Mouse (Mus musculus) intestine, embryonic 14.5 days (tissue): ENCODE results near the gene Irf3. TPM values are rescaled to one million over a fixed set of nuclear protein-coding genes. Genes with fewer than 3 reads are reported as not detected.
"Not testable (repeated sequence)": the region's sequence is repeated elsewhere in the genome, so short reads cannot be mapped to it uniquely, and the experiment has no call there.

ENCODE experiments used
- ATAC-seq: fragments of 200-750 bp; cut with Nextera tagmentation; replicated peaks from 2 replicates; pipeline ENCODE4 v1.8.0; 2017; ENCODE audit warnings: low read depth, moderate number of reproducible peaks, moderate TSS enrichment, moderate library complexity; ENCODE audit not compliant: low FRiP score, low TSS enrichment
- DNase-seq: peaks from one replicate; pipeline ENCODE4 v3.0.0-alpha.2; 2018; ENCODE audit warnings: low spot score
- H3K27ac ChIP-seq: fragments of 300-500 bp; sonication (generic); 2 replicates; pipeline ENCODE4 v1.5.1; 2014; ENCODE audit warnings: low read depth, mild to moderate bottlenecking, control low read depth
- H3K27me3 ChIP-seq: fragments of 300-500 bp; sonication (generic); replicated peaks from 2 replicates; pipeline ENCODE4 v1.6.1; 2014; ENCODE audit warnings: low read length, control low read depth; ENCODE audit not compliant: control insufficient read depth, insufficient read depth
- H3K36me3 ChIP-seq: fragments of 300-500 bp; sonication (generic); 2 replicates; pipeline ENCODE4 v1.6.1; 2014; ENCODE audit warnings: low read length, control low read depth; ENCODE audit not compliant: control insufficient read depth, insufficient read depth
- H3K4me1 ChIP-seq: fragments of 300-500 bp; sonication (generic); replicated peaks from 2 replicates; pipeline ENCODE4 v1.6.1; 2014; ENCODE audit warnings: low read length, control low read depth, mixed read lengths; ENCODE audit not compliant: control insufficient read depth, insufficient read depth
- H3K4me2 ChIP-seq: fragments of 300-500 bp; sonication (generic); 2 replicates; pipeline ENCODE4 v1.6.1; 2014; ENCODE audit warnings: low read length
- H3K4me3 ChIP-seq: fragments of 300-500 bp; sonication (generic); 2 replicates; pipeline ENCODE4 v1.5.1; 2014; ENCODE audit warnings: low read depth, low read length, control low read depth, mixed read lengths
- H3K9ac ChIP-seq: fragments of 300-500 bp; sonication (generic); 2 replicates; pipeline ENCODE4 v1.6.1; 2014; ENCODE audit warnings: mild to moderate bottlenecking, low read length
- H3K9me3 ChIP-seq: fragments of 300-500 bp; sonication (generic); 2 replicates; pipeline ENCODE4 v1.6.1; 2016; ENCODE audit warnings: low read length, control low read depth; ENCODE audit not compliant: control insufficient read depth
- WGBS: fragments of 180-500 bp; shearing (Covaris S2); extraction: QIAGEN DNeasy Blood & Tissue Kit; methylation state at CpG from one replicate; pipeline ENCODE4 v1.1.7; 2014; 5-methylcytosine and 5-hydroxymethylcytosine counted together
- polyA plus RNA-seq: library from polyadenylated mRNA; unstranded; fragments of >200 nt; fragmentation: Nextera tagmentation; extraction: Ambion mirVana; gene quantifications from 2 replicates; pipeline ENCODE4 v1.2.1, GENCODE M21; 2014

Irf3 gene
- polyA plus RNA-seq, 1 experiment from 2014 or later = 91.7 TPM

DNA sequence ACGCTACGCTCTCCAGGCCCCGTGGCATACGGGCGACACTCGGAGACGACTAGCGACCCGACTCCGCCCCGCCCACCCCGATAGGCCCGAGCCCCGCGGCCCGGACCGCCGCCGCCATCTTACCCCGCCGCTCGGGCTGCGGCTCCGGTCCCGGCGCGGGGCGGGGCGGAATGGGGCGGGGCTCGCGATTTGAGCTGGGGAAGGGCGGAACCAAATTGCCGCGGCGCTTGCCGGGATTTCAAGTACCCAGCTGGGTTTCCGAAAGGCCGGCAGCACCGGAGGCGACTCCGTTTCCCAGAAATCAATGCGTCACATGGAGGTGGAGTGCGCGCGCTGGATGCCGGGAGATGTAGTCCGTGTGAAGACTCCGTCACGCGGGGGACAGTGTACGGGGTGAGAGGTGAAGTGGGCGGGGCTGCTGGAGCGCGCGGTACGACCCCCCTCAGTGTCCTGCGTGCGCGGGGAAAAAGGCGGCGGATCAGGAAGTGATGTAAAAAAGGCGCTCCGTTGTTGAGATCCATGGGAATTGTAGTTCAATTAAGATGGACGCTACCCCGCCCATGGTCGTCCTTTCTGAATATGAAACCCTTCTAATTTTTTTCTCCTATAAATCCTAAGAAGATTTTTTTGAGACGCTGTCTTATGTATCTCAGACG, 18.6 kb downstream of the Irf3 start, which contains the start of gene Scaf1:
Gene Scaf1, minus strand, starts transcription at position 407 of the 656 bp plus-strand sequence.
- Histone ChIP-seq H3K27ac (peak within 1 kb of the TSS; percentile 95), H3K4me2 (peak within 1 kb of the TSS; percentile 64), H3K27me3 (no peaks in the 10 kb centered on the region), H3K36me3 (peaks cover 30% of the 10 kb centered on the region), H3K9me3 (no peaks in the 10 kb centered on the region), H3K4me1 (peaks cover 18% of the 10 kb centered on the region), H3K4me3 (peak within 1 kb of the TSS; percentile 99), H3K9ac (peak within 1 kb of the TSS; percentile 96)
- peak; percentile 81 for ATAC-seq
- DNase-seq = peak; percentile 98
- WGBS = under 1% methylated on average over 69 of the region's 69 CpGs

DNA sequence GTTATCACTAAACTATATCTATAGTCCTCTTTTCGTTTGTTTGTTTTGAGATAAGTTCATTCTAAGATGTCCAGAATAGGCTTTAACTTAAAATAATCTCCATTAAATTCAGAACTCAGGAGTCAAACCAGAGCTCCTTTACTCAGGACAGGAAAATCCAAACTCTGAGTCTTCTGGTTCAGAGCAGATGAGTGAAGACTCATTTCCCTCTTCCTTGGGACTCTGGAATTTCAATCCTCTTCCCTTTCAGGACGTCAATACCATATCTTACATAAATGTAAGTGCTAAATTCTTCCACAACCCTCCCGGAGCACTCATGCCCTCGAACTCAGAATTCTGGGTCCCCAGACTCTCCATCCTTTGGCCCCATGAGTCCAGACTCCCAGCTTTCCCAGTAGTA, 19.3 kb downstream of the Irf3 start:
- DNase-seq = no peak
- peak overlapping the region; percentile 39 for H3K9ac ChIP-seq
- H3K27me3 ChIP-seq = no peaks in the 10 kb centered on the region
- H3K4me2 ChIP-seq = peak overlapping the region; percentile 50
- no peaks in the 10 kb centered on the region for H3K9me3 ChIP-seq
- 1% methylated on average over 4 of the region's 4 CpGs for WGBS
- H3K4me1 ChIP-seq = peaks cover 18% of the 10 kb centered on the region
- peaks cover 24% of the 10 kb centered on the region for H3K36me3 ChIP-seq
- peak overlapping the region; percentile 95 for H3K27ac ChIP-seq
- no peak for ATAC-seq
- peak overlapping the region; percentile 99 for H3K4me3 ChIP-seq

DNA sequence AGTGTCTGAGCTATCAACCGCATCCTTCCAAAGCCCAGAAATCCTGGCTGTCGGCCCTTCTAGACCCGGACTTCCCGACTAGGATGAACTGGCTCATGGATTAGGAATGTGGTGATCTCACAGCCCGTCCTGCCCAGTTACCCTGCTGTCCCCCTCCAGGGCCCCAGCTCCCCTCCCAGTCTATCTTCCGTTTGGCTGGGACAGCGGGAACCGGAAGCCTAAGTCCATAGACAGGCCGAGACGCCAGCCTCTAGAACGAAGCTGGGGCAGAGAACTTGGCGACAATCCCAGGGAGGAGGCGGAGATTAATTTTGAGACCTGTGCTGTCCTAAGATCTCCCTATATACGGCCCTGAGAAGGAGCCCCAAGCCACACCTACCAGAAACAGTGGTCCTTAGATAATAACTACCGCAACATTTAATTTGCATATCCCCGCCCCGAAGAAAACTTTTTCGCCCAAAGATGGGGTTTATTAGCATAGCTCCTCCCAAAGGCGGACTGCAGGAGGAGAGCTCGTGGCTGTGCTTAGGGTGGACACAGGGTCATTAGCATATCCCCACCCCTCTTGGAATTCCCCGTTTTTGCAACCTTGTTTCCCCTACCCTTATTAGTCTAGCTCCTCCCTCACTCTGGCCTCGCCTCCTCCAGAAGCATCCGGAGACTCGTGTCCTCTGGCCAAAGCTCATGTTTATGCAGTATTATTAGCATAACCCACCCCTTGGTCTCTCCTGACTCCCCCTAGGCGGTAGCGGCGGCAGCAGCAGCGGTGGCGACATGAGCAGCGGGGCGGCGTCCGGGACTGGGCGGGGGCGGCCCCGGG, 20.0 kb downstream of the Irf3 start, which contains the start of gene Rras:
Gene Rras, plus strand, starts transcription at position 720 of the 820 bp plus-strand sequence.
- Histone ChIP-seq H3K4me2 (peak within 1 kb of the TSS; percentile 50), H3K4me3 (peak within 1 kb of the TSS; percentile 99), H3K27ac (peak within 1 kb of the TSS; percentile 95), H3K9me3 (no peaks in the 10 kb centered on the region), H3K27me3 (no peaks in the 10 kb centered on the region), H3K4me1 (peaks cover 18% of the 10 kb centered on the region), H3K9ac (peak within 1 kb of the TSS; percentile 39), H3K36me3 (peaks cover 17% of the 10 kb centered on the region)
- peak; percentile 95 for DNase-seq
- under 1% methylated on average over 36 of the region's 36 CpGs for WGBS
- ATAC-seq = peak; percentile 89

DNA sequence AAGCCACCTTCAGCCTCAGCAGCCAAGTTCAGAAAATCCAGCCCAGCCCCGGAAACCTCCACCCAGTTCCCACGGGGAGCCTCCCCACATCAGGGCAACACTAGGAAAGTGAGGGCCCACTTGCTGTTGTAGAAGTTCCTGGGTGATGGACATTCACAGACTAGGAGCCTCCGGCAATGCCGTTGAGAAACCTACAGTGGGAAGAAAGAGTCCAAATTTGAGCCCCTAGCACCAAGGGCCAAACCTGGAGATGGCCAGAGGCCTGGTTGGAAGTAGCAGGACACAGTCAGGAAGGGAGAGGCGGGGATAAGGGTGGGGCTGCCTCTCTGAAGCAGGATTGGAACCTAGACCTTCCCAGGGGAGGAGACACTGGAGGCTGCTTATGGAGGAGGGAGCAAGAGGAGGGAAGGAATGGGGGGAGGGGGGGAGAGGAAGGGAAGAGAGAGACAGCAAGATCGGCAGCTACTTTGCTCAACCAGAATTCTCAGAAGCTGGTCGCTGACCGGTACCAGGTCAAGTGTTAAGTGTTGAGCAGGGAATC, 21.7 kb downstream of the Irf3 start:
- Histone ChIP-seq H3K4me2 (peak overlapping the region; percentile 50), H3K4me1 (peaks cover 18% of the 10 kb centered on the region), H3K36me3 (0 out of 2 replicates have a peak, but pooled peaks cover under 1% of the 10 kb centered on the region), H3K9ac (no peak overlapping the region), H3K9me3 (no peaks in the 10 kb centered on the region), H3K27ac (peak overlapping the region; percentile 65; the same call in 1 of the 2 replicates), H3K4me3 (peak overlapping the region; percentile 99; the same call in 1 of the 2 replicates), H3K27me3 (no peaks in the 10 kb centered on the region)
- no peak for ATAC-seq
- no peak for DNase-seq
- 33% methylated on average over 8 of the region's 8 CpGs for WGBS

DNA sequence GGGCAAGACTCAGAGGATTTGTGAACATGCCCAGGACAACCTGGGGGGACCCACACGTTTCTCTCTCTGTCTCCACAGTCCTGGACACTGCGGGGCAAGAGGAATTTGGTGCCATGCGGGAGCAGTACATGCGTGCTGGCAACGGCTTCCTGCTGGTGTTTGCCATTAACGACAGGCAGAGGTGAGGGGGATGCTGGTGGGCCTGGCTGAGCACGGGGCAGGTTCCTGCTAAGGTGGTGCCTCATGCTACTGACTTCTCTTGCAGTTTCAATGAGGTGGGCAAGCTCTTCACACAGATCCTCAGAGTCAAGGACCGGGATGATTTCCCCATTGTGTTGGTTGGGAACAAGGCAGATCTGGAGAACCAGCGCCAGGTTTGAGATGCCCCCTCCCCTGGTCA, 22.8 kb downstream of the Irf3 start:
- Histone ChIP-seq H3K4me1 (peaks cover 12% of the 10 kb centered on the region), H3K4me2 (no peak overlapping the region), H3K36me3 (no peaks in the 10 kb centered on the region), H3K27ac (no peak overlapping the region), H3K27me3 (no peaks in the 10 kb centered on the region), H3K4me3 (no peak overlapping the region), H3K9me3 (no peaks in the 10 kb centered on the region), H3K9ac (no peak overlapping the region)
- ATAC-seq = no peak
- DNase-seq = no peak
- 74% methylated on average over 9 of the region's 9 CpGs for WGBS

DNA sequence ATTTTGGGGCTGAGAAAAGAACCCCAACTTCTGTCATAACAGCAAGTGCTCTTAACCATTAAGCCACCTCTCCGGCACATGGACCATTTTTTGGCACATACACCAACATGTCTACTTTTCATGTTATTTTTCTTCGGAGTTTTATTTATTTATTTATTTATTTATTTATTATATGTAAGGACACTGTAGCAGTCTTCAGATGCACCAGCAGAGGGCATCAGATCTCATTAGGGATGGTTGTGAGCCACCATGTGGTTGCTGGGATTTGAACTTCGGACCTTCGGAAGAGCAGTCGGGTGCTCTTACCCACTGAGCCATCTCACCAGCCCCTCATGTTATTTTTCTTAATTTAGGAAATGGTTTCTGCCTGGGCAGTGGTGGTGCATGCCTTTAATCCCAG, 26.3 kb downstream of the Irf3 start:
- H3K36me3 ChIP-seq = peaks cover 21% of the 10 kb centered on the region
- DNase-seq, H3K9me3 ChIP-seq, ATAC-seq, H3K4me2 ChIP-seq, H3K4me1 ChIP-seq, H3K9ac ChIP-seq, H3K27ac ChIP-seq, H3K27me3 ChIP-seq, H3K4me3 ChIP-seq: not testable (repeated sequence)
- WGBS = 76% methylated on average over 5 of the region's 5 CpGs

DNA sequence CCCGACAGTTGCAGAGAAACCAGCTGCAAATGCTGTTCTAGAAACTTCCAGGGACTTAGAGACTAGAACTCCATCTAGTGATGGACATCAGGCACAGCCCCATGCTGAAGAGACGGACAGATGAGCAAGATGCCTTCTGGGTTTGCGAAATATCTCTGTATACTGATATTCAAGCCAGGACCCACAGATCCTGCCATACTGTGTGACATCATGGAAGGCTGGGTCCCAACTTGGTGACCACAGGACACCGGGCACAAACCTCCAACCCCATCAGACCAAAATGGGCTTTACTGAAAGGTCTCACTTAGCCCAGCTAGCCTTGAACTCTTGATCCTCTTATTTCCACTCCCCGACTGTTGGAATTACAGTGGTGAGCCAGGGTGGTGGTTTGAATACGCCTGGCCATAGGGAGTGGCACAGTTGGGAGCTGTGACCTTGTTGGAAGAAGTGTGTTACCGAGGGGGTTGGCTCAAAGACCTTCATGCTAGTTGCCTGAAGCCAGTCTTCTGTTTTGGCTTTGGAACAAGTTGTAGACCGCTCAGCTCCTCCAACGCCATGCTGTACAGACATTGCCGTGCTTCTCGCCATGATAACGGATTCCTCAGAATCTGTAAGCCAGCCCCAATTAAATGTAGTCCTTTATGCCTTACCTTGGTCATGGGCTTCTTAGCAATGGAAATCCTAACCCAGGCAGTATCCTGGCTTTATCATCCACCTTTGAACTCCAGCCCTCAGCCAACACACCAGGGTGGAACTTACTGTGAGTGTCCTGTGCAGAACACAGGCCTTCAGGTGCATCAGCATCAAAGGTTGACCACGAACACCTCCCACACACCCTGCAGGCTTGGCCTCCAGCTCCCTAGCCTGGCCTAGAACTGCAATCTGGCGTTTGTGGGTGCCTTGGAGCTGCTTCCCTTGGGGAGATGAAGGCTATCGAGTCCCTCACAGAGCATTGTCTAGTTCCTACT, 27.1 kb downstream of the Irf3 start:
- Histone ChIP-seq H3K4me1 (no peaks in the 10 kb centered on the region), H3K9ac (no peak overlapping the region), H3K27ac (no peak overlapping the region), H3K9me3 (no peaks in the 10 kb centered on the region), H3K4me3 (no peak overlapping the region), H3K27me3 (no peaks in the 10 kb centered on the region), H3K36me3 (peaks cover 29% of the 10 kb centered on the region), H3K4me2 (no peak overlapping the region)
- DNase-seq = no peak
- ATAC-seq = no peak
- 86% methylated on average over 15 of the region's 15 CpGs for WGBS
